Mouse (Mus musculus) kidney, embryonic 16.5 days (tissue): Measurements from ENCODE around the gene Slc9c1. TPM values are rescaled to one million over a fixed set of nuclear protein-coding genes. Genes with fewer than 3 reads are reported as not detected.

Source experiments
- ATAC-seq: fragments of 200-750 bp; cut with Nextera tagmentation; 2 replicates; pipeline ENCODE4 v1.8.0; 2017; ENCODE audit warnings: moderate TSS enrichment; ENCODE audit not compliant: low FRiP score, low TSS enrichment
- H3K27ac ChIP-seq: fragments of 300-500 bp; sonication (generic); 2 replicates; pipeline ENCODE4 v1.5.1; 2014; ENCODE audit warnings: low read length
- H3K27me3 ChIP-seq: fragments of 300-500 bp; sonication (generic); 2 replicates; pipeline ENCODE4 v1.6.1; 2014; ENCODE audit warnings: low read length, control low read depth, mixed read lengths; ENCODE audit not compliant: insufficient read depth
- H3K36me3 ChIP-seq: fragments of 300-500 bp; sonication (generic); 2 replicates; pipeline ENCODE4 v1.6.1; 2014; ENCODE audit warnings: low read length, control low read depth, mixed read lengths; ENCODE audit not compliant: insufficient read depth
- H3K4me1 ChIP-seq: fragments of 300-500 bp; sonication (generic); 2 replicates; pipeline ENCODE4 v1.6.1; 2014; ENCODE audit warnings: low read length, control low read depth, mixed read lengths; ENCODE audit not compliant: insufficient read depth
- H3K4me2 ChIP-seq: fragments of 300-500 bp; sonication (generic); replicated peaks from 2 replicates; pipeline ENCODE4 v1.6.1; 2014; ENCODE audit warnings: low read depth, low read length
- H3K4me3 ChIP-seq: fragments of 300-500 bp; sonication (generic); 2 replicates; pipeline ENCODE4 v1.5.1; 2014; ENCODE audit warnings: mild to moderate bottlenecking, low read length
- H3K9ac ChIP-seq: fragments of 300-500 bp; sonication (generic); replicated peaks from 2 replicates; pipeline ENCODE4 v1.6.1; 2014; ENCODE audit warnings: low read length
- H3K9me3 ChIP-seq: fragments of 300-500 bp; sonication (generic); 2 replicates; pipeline ENCODE4 v1.6.1; 2016; ENCODE audit warnings: low read length, control low read depth
- WGBS: fragments of 180-500 bp; shearing (Covaris S2); extraction: QIAGEN DNeasy Blood & Tissue Kit; methylation state at CpG from one replicate; pipeline ENCODE4 v1.1.7; 2014; 5-methylcytosine and 5-hydroxymethylcytosine counted together
- polyA plus RNA-seq: library from polyadenylated mRNA; unstranded; fragments of >200 nt; fragmentation: Nextera tagmentation; extraction: Ambion mirVana; gene quantifications from 2 replicates; pipeline ENCODE4 v1.2.1, GENCODE M21; 2015

Gene Slc9c1
- polyA plus RNA-seq, 1 experiment from 2014 or later: not detected

- H3K4me3 ChIP-seq: no peak overlapping the region
- H3K27ac ChIP-seq: no peak overlapping the region
- no peak for ATAC-seq
- H3K4me2 ChIP-seq: no peak overlapping the region
- H3K27me3 ChIP-seq: no peaks in the 10 kb centered on the region
- H3K9ac ChIP-seq: no peak overlapping the region
- WGBS: 77% methylated on average over 3 of the region's 3 CpGs
- no peaks in the 10 kb centered on the region for H3K36me3 ChIP-seq
- no peaks in the 10 kb centered on the region for H3K4me1 ChIP-seq
- H3K9me3 ChIP-seq: no peaks in the 10 kb centered on the region
Measured at GRCm38 (mm10) chr16:45561747-45562146, 26.6 kb downstream of the Slc9c1 start.

GRCm38 (mm10) chr16:45572307-45572706 lies 37.2 kb downstream of the Slc9c1 start:
- H3K4me2 ChIP-seq: no peak overlapping the region
- H3K27me3 ChIP-seq: no peaks in the 10 kb centered on the region
- no peaks in the 10 kb centered on the region for H3K9me3 ChIP-seq
- H3K9ac ChIP-seq: no peak overlapping the region
- ATAC-seq: no peak
- H3K4me1 ChIP-seq: no peaks in the 10 kb centered on the region
- 88% methylated on average over 3 of the region's 3 CpGs for WGBS
- no peak overlapping the region for H3K27ac ChIP-seq
- H3K4me3 ChIP-seq: no peak overlapping the region
- H3K36me3 ChIP-seq: no peaks in the 10 kb centered on the region

GRCm38 (mm10) chr16:45579883-45580282 lies 44.8 kb downstream of the Slc9c1 start:
- Histone ChIP-seq H3K9me3 (no peaks in the 10 kb centered on the region), H3K4me1 (no peaks in the 10 kb centered on the region), H3K27ac (no peak overlapping the region), H3K27me3 (no peaks in the 10 kb centered on the region), H3K36me3 (no peaks in the 10 kb centered on the region), H3K4me2 (no peak overlapping the region), H3K9ac (no peak overlapping the region), H3K4me3 (no peak overlapping the region)
- no peak for ATAC-seq
- 61% methylated on average over 12 of the region's 12 CpGs for WGBS

GRCm38 (mm10) chr16:45582512-45582911 lies 47.4 kb downstream of the Slc9c1 start:
- H3K36me3 ChIP-seq: no peaks in the 10 kb centered on the region
- H3K4me1 ChIP-seq: no peaks in the 10 kb centered on the region
- no peak overlapping the region for H3K27ac ChIP-seq
- ATAC-seq: no peak
- H3K27me3 ChIP-seq: no peaks in the 10 kb centered on the region
- WGBS: 25% methylated on average over 2 of the region's 2 CpGs
- no peak overlapping the region for H3K4me2 ChIP-seq
- no peaks in the 10 kb centered on the region for H3K9me3 ChIP-seq
- H3K4me3 ChIP-seq: no peak overlapping the region
- H3K9ac ChIP-seq: no peak overlapping the region

GRCm38 (mm10) chr16:45593656-45594055 lies 58.5 kb downstream of the Slc9c1 start:
- Histone ChIP-seq H3K27ac (no peak overlapping the region), H3K27me3 (no peaks in the 10 kb centered on the region), H3K36me3 (no peaks in the 10 kb centered on the region), H3K4me3 (no peak overlapping the region), H3K4me1 (no peaks in the 10 kb centered on the region), H3K9me3 (no peaks in the 10 kb centered on the region), H3K9ac (no peak overlapping the region), H3K4me2 (no peak overlapping the region)
- no peak for ATAC-seq
- 66% methylated on average over 1 of the region's 1 CpGs for WGBS

- Histone ChIP-seq H3K9me3 (no peaks in the 10 kb centered on the region), H3K4me1 (no peaks in the 10 kb centered on the region), H3K4me3 (no peak overlapping the region), H3K4me2 (no peak overlapping the region), H3K27me3 (no peaks in the 10 kb centered on the region), H3K27ac (no peak overlapping the region), H3K36me3 (no peaks in the 10 kb centered on the region), H3K9ac (no peak overlapping the region)
- ATAC-seq: no peak
Measured at GRCm38 (mm10) chr16:45595494-45595893, 60.4 kb downstream of the Slc9c1 start.

GRCm38 (mm10) chr16:45608481-45608954 lies 73.4 kb downstream of the Slc9c1 start:
- H3K9me3 ChIP-seq: no peaks in the 10 kb centered on the region
- WGBS: 31% methylated on average over 4 of the region's 4 CpGs
- no peak overlapping the region for H3K4me3 ChIP-seq
- ATAC-seq: peak; percentile 71; the same call in 1 of the 2 replicates
- no peak overlapping the region for H3K9ac ChIP-seq
- no peaks in the 10 kb centered on the region for H3K36me3 ChIP-seq
- H3K27me3 ChIP-seq: no peaks in the 10 kb centered on the region
- 0 out of 2 replicates have a peak, but pooled peaks cover 4% of the 10 kb centered on the region for H3K4me1 ChIP-seq
- 0 out of 2 replicates have a peak overlapping the region, but pooled peaks have one; percentile 7 for H3K4me2 ChIP-seq
- H3K27ac ChIP-seq: no peak overlapping the region

GRCm38 (mm10) chr16:45609300-45609699 lies 74.2 kb downstream of the Slc9c1 start:
- WGBS: 66% methylated on average over 3 of the region's 3 CpGs
- Histone ChIP-seq H3K9me3 (no peaks in the 10 kb centered on the region), H3K36me3 (no peaks in the 10 kb centered on the region), H3K4me1 (0 out of 2 replicates have a peak, but pooled peaks cover 4% of the 10 kb centered on the region), H3K4me3 (no peak overlapping the region), H3K27me3 (no peaks in the 10 kb centered on the region), H3K4me2 (no peak overlapping the region), H3K9ac (no peak overlapping the region), H3K27ac (no peak overlapping the region)
- ATAC-seq: no peak

- H3K27ac ChIP-seq: no peak within 1 kb of the TSS
- H3K4me2 ChIP-seq: no peak within 1 kb of the TSS
- no peaks in the 10 kb centered on the region for H3K27me3 ChIP-seq
- 0 out of 2 replicates have a peak, but pooled peaks cover 4% of the 10 kb centered on the region for H3K4me1 ChIP-seq
- 67% methylated on average over 4 of the region's 4 CpGs for WGBS
- H3K9ac ChIP-seq: no peak within 1 kb of the TSS
- no peak within 1 kb of the TSS for H3K4me3 ChIP-seq
- H3K36me3 ChIP-seq: no peaks in the 10 kb centered on the region
- no peak for ATAC-seq
- no peaks in the 10 kb centered on the region for H3K9me3 ChIP-seq
Measured at GRCm38 (mm10) chr16:45610267-45610666, 75.2 kb downstream of the Slc9c1 start, which contains the start of gene Gcsam. TSS of gene Gcsam (plus strand) at chr16:45610380.

GRCm38 (mm10) chr16:45613247-45613646 lies 78.1 kb downstream of the Slc9c1 start:
- no peaks in the 10 kb centered on the region for H3K27me3 ChIP-seq
- 84% methylated on average over 2 of the region's 2 CpGs for WGBS
- no peak for ATAC-seq
- no peak overlapping the region for H3K4me3 ChIP-seq
- H3K27ac ChIP-seq: no peak overlapping the region
- no peaks in the 10 kb centered on the region for H3K9me3 ChIP-seq
- H3K4me1 ChIP-seq: 0 out of 2 replicates have a peak, but pooled peaks cover 4% of the 10 kb centered on the region
- no peak overlapping the region for H3K9ac ChIP-seq
- no peak overlapping the region for H3K4me2 ChIP-seq
- no peaks in the 10 kb centered on the region for H3K36me3 ChIP-seq
